Mouse (Mus musculus) yolk sac, embryonic 10.5 days (tissue): ENCODE measurements at regions not wholly inside any gene's neighbourhood (a gene's known extent, or its start where the extent isn't known, plus 50 kb on each side); places are given as distances from the start of the nearest gene placed in this dataset.

Experiments
- DNase-seq: peaks from one replicate; pipeline ENCODE4 v3.0.0-alpha.2; 2017; ENCODE audit warnings: low spot score

GRCm38 (mm10) chr4:134990651-134991050 is 60.0 kb downstream of the Syf2 start:
- DNase-seq, result no peak

- DNase-seq, result no peak
These were observed 62.9 kb downstream of the Syf2 start for GRCm38 (mm10) chr4:134993526-134994122.

GRCm38 (mm10) chr4:134994205-134994604 is 63.5 kb downstream of the Syf2 start:
- no peak for DNase-seq

GRCm38 (mm10) chr4:134994648-134995047 is 64.0 kb downstream of the Syf2 start:
- no peak for DNase-seq

GRCm38 (mm10) chr4:134995052-134995451 is 64.4 kb downstream of the Syf2 start:
- DNase-seq, result peak; percentile 47

GRCm38 (mm10) chr4:134996121-134996520 is 65.4 kb downstream of the Syf2 start:
- no peak for DNase-seq

GRCm38 (mm10) chr4:134997461-134998434 is 67.0 kb downstream of the Syf2 start:
- DNase-seq, result no peak

GRCm38 (mm10) chr4:134998928-134999658 is 68.4 kb downstream of the Syf2 start:
- DNase-seq, result no peak

- no peak for DNase-seq
These were observed 71.6 kb downstream of the Syf2 start for GRCm38 (mm10) chr4:135002091-135002925.

GRCm38 (mm10) chr4:135011365-135011764 is 80.7 kb downstream of the Syf2 start:
- no peak for DNase-seq

- no peak for DNase-seq
These were observed 82.2 kb downstream of the Syf2 start for GRCm38 (mm10) chr4:135012945-135013344.

GRCm38 (mm10) chr4:135013932-135014331 is 83.2 kb downstream of the Syf2 start:
- no peak for DNase-seq

- peak; percentile 26 for DNase-seq
These were observed 87.3 kb downstream of the Syf2 start for GRCm38 (mm10) chr4:135018018-135018417.

GRCm38 (mm10) chr4:135019120-135019519 is 88.4 kb downstream of the Syf2 start:
- DNase-seq, result no peak

- DNase-seq, result no peak
These were observed 89.7 kb downstream of the Syf2 start for GRCm38 (mm10) chr4:135020262-135020991.

GRCm38 (mm10) chr4:135023200-135023599 is 92.5 kb downstream of the Syf2 start:
- DNase-seq, result no peak

- DNase-seq, result no peak
These were observed 94.7 kb upstream of the Runx3 start for GRCm38 (mm10) chr4:135025802-135026201.

GRCm38 (mm10) chr4:135027136-135027535 is 93.3 kb upstream of the Runx3 start:
- DNase-seq, result no peak

- no peak for DNase-seq
These were observed 90.7 kb upstream of the Runx3 start for GRCm38 (mm10) chr4:135029723-135030122.

- DNase-seq, result no peak
These were observed 88.0 kb upstream of the Runx3 start for GRCm38 (mm10) chr4:135032461-135032860.

- no peak for DNase-seq
These were observed 87.2 kb upstream of the Runx3 start for GRCm38 (mm10) chr4:135033302-135033701.
